Mouse (Mus musculus): ENCODE measurements at regions not wholly inside any gene's neighbourhood (a gene's known extent, or its start where the extent isn't known, plus 50 kb on each side); places are given as distances from the start of the nearest gene placed in this dataset.

DNA sequence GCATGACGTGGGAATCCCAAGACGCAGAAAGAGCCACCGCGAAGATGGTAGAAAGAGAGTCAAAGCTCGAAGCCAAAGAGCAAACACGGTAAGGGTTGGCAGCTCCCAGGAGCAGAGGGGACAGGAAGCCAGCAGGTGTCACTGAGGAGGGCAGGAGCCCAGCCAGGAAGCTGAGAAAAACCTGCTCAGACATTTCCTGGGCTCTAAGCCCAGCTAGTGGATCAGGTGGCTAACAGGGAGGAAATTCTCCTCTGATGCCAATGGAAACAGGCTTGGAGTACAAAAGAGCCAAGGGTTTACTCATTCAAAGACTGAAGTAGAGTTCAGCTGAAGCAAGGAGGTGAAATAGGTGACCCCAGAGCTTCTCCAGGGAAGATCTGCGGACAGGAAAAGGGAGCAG, 368.9 kb downstream of the Nkx6-1 start:
- TF ChIP-seq EP300 (IDR thresholded peaks at IDR 0.05) (no peak), CTCF (IDR thresholded peaks at IDR 0.05) (no peak)

Data from lung, postnatal 0 days (tissue).